Mouse (Mus musculus): ENCODE measurements around the gene Mrpl53. TPM values are rescaled to one million over a fixed set of nuclear protein-coding genes. Genes with fewer than 3 reads are reported as not detected.

Mrpl53 gene
- total and polyA plus RNA-seq, 3 experiments, result 52.2 to 74.0 (median 55.5) TPM

- Histone ChIP-seq H3K9ac (ENCODE audit: insufficient read depth, low read depth) (no peak overlapping the region), H3K4me1 (ENCODE audit: control insufficient read depth in 1 of 2, insufficient read depth in 2 of 2) (peaks cover 7 to 31% of the 10 kb centered on the region in 2 experiments; a peak in 3 of 4 replicates), H3K4me2 (ENCODE audit: insufficient read depth, low read depth, poor library complexity, severe bottlenecking) (no peak overlapping the region), H3K36me3 (replicated peaks in 1 of 2; ENCODE audit: control insufficient read depth in 1 of 2, insufficient read depth in 1 of 2, low read length in 1 of 2) (no peaks in the 10 kb centered on the region), H3K4me3 (replicated peaks in 1 of 3; ENCODE audit: low read depth in 2 of 3, low read length in 2 of 3, poor library complexity in 1 of 3) (no peak overlapping the region), H3K27me3 (replicated peaks) (peaks cover 2% of the 10 kb centered on the region), H3K27ac (ENCODE audit: insufficient read depth, low read depth) (no peak overlapping the region), H3K79me2 (replicated peaks; ENCODE audit: control insufficient read depth, extremely low read depth, insufficient read depth, poor library complexity, severe bottlenecking) (no peaks in the 10 kb centered on the region), H3K9me3 (replicated peaks; ENCODE audit: low read length) (no peaks in the 10 kb centered on the region)
- DNase-seq (ENCODE audit: extremely low read depth), result no peak
- no peak for TF ChIP-seq BHLHE40 (IDR thresholded peaks at IDR 0.05; ENCODE audit: low read depth, low read length)
- TF ChIP-seq ZKSCAN1 (IDR thresholded peaks at IDR 0.05; ENCODE audit: borderline replicate concordance, low read depth, low read length), result no peak
- TF ChIP-seq MYC (IDR thresholded peaks at IDR 0.05; ENCODE audit: low read depth, low read length), result no peak
- TF ChIP-seq MAFK (IDR thresholded peaks at IDR 0.05; ENCODE audit: insufficient replicate concordance, low read length), result no peak
- no peak for TF ChIP-seq USF1 (IDR thresholded peaks at IDR 0.05; ENCODE audit: low read depth, low read length)
- no peak for TF ChIP-seq PAX5 (IDR thresholded peaks at IDR 0.05; ENCODE audit: low read length)
- TF ChIP-seq GABPA (IDR thresholded peaks at IDR 0.05; ENCODE audit: insufficient replicate concordance, low read depth, low read length), result no peak
- TF ChIP-seq EP300 (IDR thresholded peaks at IDR 0.05; ENCODE audit: low read length), result no peak
- no peak for TF ChIP-seq USF2 (conservative IDR thresholded peaks at IDR 0.05; ENCODE audit: low read depth, low read length)
- no peak for TF ChIP-seq SIN3A (IDR thresholded peaks at IDR 0.05; ENCODE audit: low read length)
- no peak for TF ChIP-seq POLR2AphosphoS2 (IDR thresholded peaks at IDR 0.05; ENCODE audit: low read depth, low read length)
- dilution Hi-C loops (cut with MboI; ENCODE audit: extremely low pct_ligation_motif_present, extremely low pct_unique_long_range_greater_than_20kb, low sequenced_read_pairs) (no loop called here), in situ Hi-C loops (cut with MboI; ENCODE audit: low pct_ligation_motif_present, low pct_unique_long_range_greater_than_20kb, low sequenced_read_pairs) (no loop called here)
These were observed 27.5 kb downstream of the Mrpl53 start for GRCm38 (mm10) chr6:83136291-83136880.

- no peaks in the 10 kb centered on the region for H3K79me2 ChIP-seq (replicated peaks; ENCODE audit: control insufficient read depth, extremely low read depth, insufficient read depth, poor library complexity, severe bottlenecking)
- H3K4me2 ChIP-seq (ENCODE audit: insufficient read depth, low read depth, poor library complexity, severe bottlenecking), result no peak overlapping the region
- no peak for TF ChIP-seq TCF12 (IDR thresholded peaks at IDR 0.05; ENCODE audit: low read depth, low read length)
- TF ChIP-seq SIN3A (IDR thresholded peaks at IDR 0.05; ENCODE audit: low read length), result no peak
- TF ChIP-seq MYC (IDR thresholded peaks at IDR 0.05; ENCODE audit: low read depth, low read length), result no peak
- TF ChIP-seq PAX5 (IDR thresholded peaks at IDR 0.05; ENCODE audit: low read length), result no peak
- no peak for TF ChIP-seq IRF4 (IDR thresholded peaks at IDR 0.05; ENCODE audit: low read depth, low read length)
- no peak for TF ChIP-seq TBP (conservative IDR thresholded peaks at IDR 0.05; ENCODE audit: low read depth, low read length)
- TF ChIP-seq SMC3 (IDR thresholded peaks at IDR 0.05; ENCODE audit: low read depth, low read length), result no peak
- TF ChIP-seq POLR2AphosphoS2 (IDR thresholded peaks at IDR 0.05; ENCODE audit: low read depth, low read length), result no peak
- no peak overlapping the region for H3K9ac ChIP-seq (ENCODE audit: insufficient read depth, low read depth)
- H3K36me3 ChIP-seq (replicated peaks in 1 of 2; ENCODE audit: control insufficient read depth in 1 of 2, insufficient read depth in 1 of 2, low read length in 1 of 2), result no peaks in the 10 kb centered on the region
- no peak for DNase-seq (ENCODE audit: extremely low read depth)
- in situ Hi-C loops (cut with MboI; ENCODE audit: low pct_ligation_motif_present, low pct_unique_long_range_greater_than_20kb, low sequenced_read_pairs), result no loop called here
- H3K9me3 ChIP-seq (replicated peaks; ENCODE audit: low read length), result no peaks in the 10 kb centered on the region
- peaks cover 7 to 31% of the 10 kb centered on the region in 2 experiments; a peak in 3 of 4 replicates for H3K4me1 ChIP-seq (ENCODE audit: control insufficient read depth in 1 of 2, insufficient read depth in 2 of 2)
- peaks cover 2% of the 10 kb centered on the region for H3K27me3 ChIP-seq (replicated peaks)
- H3K27ac ChIP-seq (ENCODE audit: insufficient read depth, low read depth), result no peak overlapping the region
- dilution Hi-C loops (cut with MboI; ENCODE audit: extremely low pct_ligation_motif_present, extremely low pct_unique_long_range_greater_than_20kb, low sequenced_read_pairs), result no loop called here
- H3K4me3 ChIP-seq (replicated peaks in 1 of 3; ENCODE audit: low read depth in 2 of 3, low read length in 2 of 3, poor library complexity in 1 of 3), result peak overlapping the region in 2 of 3 experiments; percentile 13 to 19
These were observed 28.2 kb downstream of the Mrpl53 start for GRCm38 (mm10) chr6:83136881-83137575.

All from CH12.LX (cell line).